Mouse (Mus musculus): Measurements from ENCODE around the gene Map1lc3b. TPM values are rescaled to one million over a fixed set of nuclear protein-coding genes. Genes with fewer than 3 reads are reported as not detected.

Map1lc3b gene
- polyA plus RNA-seq, 2 experiments, result 49.6 to 226 TPM

GRCm38 (mm10) chr8:121609251-121609650, 19.1 kb downstream of the Map1lc3b start:
- H3K27me3 ChIP-seq (ENCODE audit: control insufficient read depth, insufficient read depth, low read length), result no peaks in the 10 kb centered on the region
- ATAC-seq (ENCODE audit: low FRiP score, low read depth), result no peak

DNA sequence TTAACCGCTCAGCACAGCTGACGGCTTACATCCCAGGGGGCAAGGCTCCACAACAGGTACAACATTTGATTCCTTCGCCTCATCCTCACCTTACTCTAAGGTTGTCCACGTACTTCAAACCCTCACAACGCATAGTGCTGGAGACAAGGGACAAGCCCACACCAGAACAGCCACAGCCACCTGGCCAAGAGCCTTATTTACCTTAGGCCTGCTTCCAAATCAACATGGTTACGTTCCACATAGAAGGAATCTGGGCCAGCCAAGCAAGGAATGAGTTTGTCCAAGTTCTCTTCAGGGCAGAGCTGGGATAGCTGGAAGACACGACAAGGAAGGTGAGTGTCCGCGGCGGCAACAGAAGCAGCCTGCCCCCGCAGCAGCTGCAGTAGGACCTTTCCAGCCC, 19.8 kb downstream of the Map1lc3b start:
- DNase-seq (ENCODE audit: low spot score) (no peak), ATAC-seq (ENCODE audit: low FRiP score, low read depth) (no peak)
- no peaks in the 10 kb centered on the region for H3K27me3 ChIP-seq (ENCODE audit: control insufficient read depth, insufficient read depth, low read length)
- WGBS, result 86% methylated on average over 11 of the region's 11 CpGs
- no peaks in the 10 kb centered on the region for H3K4me1 ChIP-seq (ENCODE audit: control insufficient read depth, insufficient read depth, low read length)
- H3K9ac ChIP-seq (ENCODE audit: low read depth, low read length, severe bottlenecking), result no peak overlapping the region
- H3K4me2 ChIP-seq (replicated peaks; ENCODE audit: low read depth, low read length, severe bottlenecking), result no peak overlapping the region
- H3K27ac ChIP-seq (replicated peaks; ENCODE audit: low read depth, low read length), result no peak overlapping the region
- no peak overlapping the region for H3K4me3 ChIP-seq (replicated peaks; ENCODE audit: low read length)
- no peak for TF ChIP-seq POLR2A (IDR thresholded peaks at IDR 0.05; ENCODE audit: borderline replicate concordance, extremely low read depth, insufficient read depth, insufficient read length)
- no peaks in the 10 kb centered on the region for H3K9me3 ChIP-seq (ENCODE audit: control insufficient read depth, low read length)
- H3K36me3 ChIP-seq (ENCODE audit: control insufficient read depth, insufficient read depth, low read length), result peaks cover 63% of the 10 kb centered on the region

More at GRCm38 (mm10) chr8:121609251-121609650, 19.1 kb downstream of the Map1lc3b start:
- WGBS, result 94% methylated on average over 15 of the region's 15 CpGs
- H3K4me3 ChIP-seq (replicated peaks; ENCODE audit: low read length), result no peak overlapping the region
- DNase-seq (ENCODE audit: low spot score), result no peak
- H3K9me3 ChIP-seq (ENCODE audit: control insufficient read depth, low read length), result no peaks in the 10 kb centered on the region
- TF ChIP-seq POLR2A (IDR thresholded peaks at IDR 0.05; ENCODE audit: borderline replicate concordance, extremely low read depth, insufficient read depth, insufficient read length), result no peak
- H3K9ac ChIP-seq (ENCODE audit: low read depth, low read length, severe bottlenecking), result no peak overlapping the region
- no peak overlapping the region for H3K4me2 ChIP-seq (replicated peaks; ENCODE audit: low read depth, low read length, severe bottlenecking)
- H3K36me3 ChIP-seq (ENCODE audit: control insufficient read depth, insufficient read depth, low read length), result peaks cover 67% of the 10 kb centered on the region
- no peak overlapping the region for H3K27ac ChIP-seq (replicated peaks; ENCODE audit: low read depth, low read length)
- H3K4me1 ChIP-seq (ENCODE audit: control insufficient read depth, insufficient read depth, low read length), result no peaks in the 10 kb centered on the region

DNA sequence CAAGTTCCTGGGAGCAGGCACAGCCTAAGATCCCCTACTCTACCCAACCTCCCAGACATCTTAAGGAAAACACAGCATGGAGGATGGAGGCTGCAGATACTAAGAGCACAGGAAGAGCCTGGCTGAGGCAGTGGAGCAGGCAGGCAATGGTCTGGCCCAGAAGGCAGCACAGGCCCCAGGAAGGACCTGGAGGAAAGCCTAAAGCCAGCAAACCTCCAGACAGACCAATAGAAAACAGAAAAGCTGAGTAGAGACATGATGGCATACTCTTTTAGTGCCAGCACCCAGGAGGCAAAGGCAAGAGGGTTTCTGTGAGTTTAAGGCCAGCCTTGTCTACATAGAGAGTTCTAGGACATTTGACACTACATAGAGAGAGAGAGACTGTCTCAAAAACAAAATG, 23.3 kb downstream of the Map1lc3b start:
- Histone ChIP-seq H3K4me3 (replicated peaks; ENCODE audit: low read length) (no peak overlapping the region), H3K27ac (replicated peaks; ENCODE audit: low read depth, low read length) (no peak overlapping the region), H3K9ac (ENCODE audit: low read depth, low read length, severe bottlenecking) (no peak overlapping the region), H3K36me3 (ENCODE audit: control insufficient read depth, insufficient read depth, low read length) (peaks cover 51% of the 10 kb centered on the region), H3K27me3 (ENCODE audit: control insufficient read depth, insufficient read depth, low read length) (no peaks in the 10 kb centered on the region), H3K4me2 (replicated peaks; ENCODE audit: low read depth, low read length, severe bottlenecking) (no peak overlapping the region), H3K4me1 (ENCODE audit: control insufficient read depth, insufficient read depth, low read length) (no peaks in the 10 kb centered on the region), H3K9me3 (ENCODE audit: control insufficient read depth, low read length) (no peaks in the 10 kb centered on the region)
- ATAC-seq (ENCODE audit: low FRiP score, low read depth) (no peak), DNase-seq (ENCODE audit: low spot score) (no peak)
- no peak for TF ChIP-seq POLR2A (IDR thresholded peaks at IDR 0.05; ENCODE audit: borderline replicate concordance, extremely low read depth, insufficient read depth, insufficient read length)

DNA sequence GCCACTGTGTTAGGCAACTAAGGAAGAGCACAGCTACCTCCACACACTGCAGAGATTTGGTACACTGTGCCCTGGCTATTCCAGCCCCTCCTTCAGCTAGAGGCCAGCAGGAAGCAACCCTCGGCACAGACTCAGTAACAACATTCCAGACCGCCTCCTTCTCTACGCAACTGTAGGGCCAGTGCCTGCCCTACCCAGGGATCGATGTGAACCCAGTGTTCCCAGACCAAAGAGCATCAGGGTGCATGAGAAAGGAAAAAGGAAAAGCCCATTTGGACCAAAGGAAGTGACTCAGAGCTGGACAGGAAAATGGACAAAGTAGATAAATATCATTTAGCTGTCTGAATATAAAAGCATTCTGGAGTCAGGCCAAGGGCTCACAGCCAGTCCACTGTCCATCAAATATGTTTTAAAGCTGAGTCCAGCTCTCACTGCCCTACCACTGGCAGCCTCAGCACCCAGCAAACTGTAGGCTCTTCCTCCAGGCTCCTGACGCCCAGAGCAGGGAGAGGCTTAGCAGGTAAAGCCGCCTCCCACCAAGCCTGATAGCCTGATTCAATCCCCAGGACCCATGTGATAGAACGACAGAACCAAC, 29.3 kb downstream of the Map1lc3b start:
- Histone ChIP-seq H3K9ac (ENCODE audit: low read depth, low read length, severe bottlenecking) (no peak overlapping the region), H3K4me2 (replicated peaks; ENCODE audit: low read depth, low read length, severe bottlenecking) (no peak overlapping the region), H3K9me3 (ENCODE audit: control insufficient read depth, low read length) (no peaks in the 10 kb centered on the region), H3K27me3 (ENCODE audit: control insufficient read depth, insufficient read depth, low read length) (no peaks in the 10 kb centered on the region), H3K4me3 (replicated peaks; ENCODE audit: low read length) (no peak overlapping the region), H3K4me1 (ENCODE audit: control insufficient read depth, insufficient read depth, low read length) (no peaks in the 10 kb centered on the region), H3K36me3 (ENCODE audit: control insufficient read depth, insufficient read depth, low read length) (peaks cover 28% of the 10 kb centered on the region), H3K27ac (replicated peaks; ENCODE audit: low read depth, low read length) (no peak overlapping the region)
- no peak for TF ChIP-seq POLR2A (IDR thresholded peaks at IDR 0.05; ENCODE audit: borderline replicate concordance, extremely low read depth, insufficient read depth, insufficient read length)
- 71% methylated on average over 7 of the region's 7 CpGs for WGBS
- peak; percentile 18 for DNase-seq (ENCODE audit: low spot score)
- ATAC-seq (ENCODE audit: low FRiP score, low read depth), result no peak

GRCm38 (mm10) chr8:121620801-121621516, 30.8 kb downstream of the Map1lc3b start:
- 81% methylated on average over 12 of the region's 12 CpGs for WGBS
- no peak for ATAC-seq (ENCODE audit: low FRiP score, low read depth)
- no peak overlapping the region for H3K9ac ChIP-seq (ENCODE audit: low read depth, low read length, severe bottlenecking)
- no peaks in the 10 kb centered on the region for H3K27me3 ChIP-seq (ENCODE audit: control insufficient read depth, insufficient read depth, low read length)
- H3K27ac ChIP-seq (replicated peaks; ENCODE audit: low read depth, low read length), result no peak overlapping the region
- H3K9me3 ChIP-seq (ENCODE audit: control insufficient read depth, low read length), result no peaks in the 10 kb centered on the region
- H3K36me3 ChIP-seq (ENCODE audit: control insufficient read depth, insufficient read depth, low read length), result peaks cover 26% of the 10 kb centered on the region
- no peak for TF ChIP-seq POLR2A (IDR thresholded peaks at IDR 0.05; ENCODE audit: borderline replicate concordance, extremely low read depth, insufficient read depth, insufficient read length)
- peak; percentile 26 for DNase-seq (ENCODE audit: low spot score)
- no peaks in the 10 kb centered on the region for H3K4me1 ChIP-seq (ENCODE audit: control insufficient read depth, insufficient read depth, low read length)
- H3K4me2 ChIP-seq (replicated peaks; ENCODE audit: low read depth, low read length, severe bottlenecking), result no peak overlapping the region
- no peak overlapping the region for H3K4me3 ChIP-seq (replicated peaks; ENCODE audit: low read length)

Data from limb, embryonic 14.5 days (tissue).